Mouse (Mus musculus) midbrain, embryonic 16.5 days (tissue): ENCODE data around the gene Cox15. TPM values are rescaled to one million over a fixed set of nuclear protein-coding genes. Genes with fewer than 3 reads are reported as not detected.

Experiments used
- ATAC-seq: fragments of 200-750 bp; cut with Nextera tagmentation; 2 replicates; pipeline ENCODE4 v1.8.0; 2017; ENCODE audit warnings: moderate TSS enrichment
- H3K27ac ChIP-seq: fragments of 300-500 bp; sonication (generic); 2 replicates; pipeline ENCODE4 v1.5.1; 2014; ENCODE audit warnings: mild to moderate bottlenecking, low read length, mixed read lengths
- H3K27me3 ChIP-seq: fragments of 300-500 bp; sonication (generic); 2 replicates; pipeline ENCODE4 v1.6.1; 2014; ENCODE audit warnings: low read depth, low read length, mixed read lengths; ENCODE audit not compliant: control insufficient read depth, insufficient read depth
- H3K36me3 ChIP-seq: fragments of 300-500 bp; sonication (generic); 2 replicates; pipeline ENCODE4 v1.6.1; 2014; ENCODE audit warnings: mild to moderate bottlenecking, low read length, moderate library complexity, mixed read lengths; ENCODE audit not compliant: control insufficient read depth, insufficient read depth
- H3K4me1 ChIP-seq: fragments of 300-500 bp; sonication (generic); 2 replicates; pipeline ENCODE4 v1.6.1; 2014; ENCODE audit warnings: mild to moderate bottlenecking, low read length, mixed read lengths; ENCODE audit not compliant: control insufficient read depth, insufficient read depth
- H3K4me2 ChIP-seq: fragments of 300-500 bp; sonication (generic); 2 replicates; pipeline ENCODE4 v1.6.1; 2014; ENCODE audit warnings: mild to moderate bottlenecking, low read length, mixed read lengths
- H3K4me3 ChIP-seq: fragments of 300-500 bp; sonication (generic); 2 replicates; pipeline ENCODE4 v1.5.1; 2014; ENCODE audit warnings: low read depth, mild to moderate bottlenecking, low read length, moderate library complexity, mixed read lengths
- H3K9ac ChIP-seq: fragments of 300-500 bp; sonication (generic); 2 replicates; pipeline ENCODE4 v1.6.1; 2014; ENCODE audit warnings: low read depth, low read length, mixed read lengths
- H3K9me3 ChIP-seq: fragments of 300-500 bp; sonication (generic); replicated peaks from 2 replicates; pipeline ENCODE4 v1.6.1; 2014; ENCODE audit warnings: mild to moderate bottlenecking, low read length, mixed read lengths; ENCODE audit not compliant: control insufficient read depth, poor library complexity, severe bottlenecking
- WGBS: fragments of 180-500 bp; shearing (Covaris S2); extraction: QIAGEN DNeasy Blood & Tissue Kit; methylation state at CpG from one replicate; pipeline ENCODE4 v1.1.7; 2014; 5-methylcytosine and 5-hydroxymethylcytosine counted together
- polyA plus RNA-seq: library from polyadenylated mRNA; unstranded; fragments of >200 nt; fragmentation: Nextera tagmentation; extraction: Ambion mirVana; gene quantifications from 2 replicates; pipeline ENCODE4 v1.2.1, GENCODE M21; 2015

The Cox15 gene
- polyA plus RNA-seq, 1 experiment from 2014 or later, result 13.1 TPM

DNA sequence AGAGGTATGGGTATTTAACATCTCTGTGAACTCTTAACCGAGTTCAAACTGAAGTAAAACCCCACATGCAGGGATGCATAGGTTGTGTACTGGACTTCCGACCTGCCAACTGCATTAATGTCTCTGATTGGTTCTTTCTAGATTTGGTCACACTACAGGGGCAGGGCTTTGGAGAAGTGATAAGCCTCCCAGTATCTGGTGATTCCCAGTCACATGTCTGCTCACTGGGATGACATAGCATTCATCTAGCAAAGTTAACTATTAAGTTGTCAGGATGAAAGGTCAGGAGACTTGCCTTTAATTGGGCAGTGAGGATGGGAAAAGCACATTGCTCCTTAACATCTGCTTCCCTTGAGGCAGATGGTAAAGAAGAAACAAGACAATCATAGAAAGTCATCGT, 29.2 kb upstream of the Cox15 start, which contains the start of gene Abcc2:
TSS of gene Abcc2 (plus strand) at position 213 of the 400 bp plus-strand sequence.
- Histone ChIP-seq H3K27me3 (no peaks in the 10 kb centered on the region), H3K4me1 (no peaks in the 10 kb centered on the region), H3K4me2 (no peak within 1 kb of the TSS), H3K27ac (no peak within 1 kb of the TSS), H3K9me3 (no peaks in the 10 kb centered on the region), H3K4me3 (no peak within 1 kb of the TSS), H3K9ac (no peak within 1 kb of the TSS), H3K36me3 (no peaks in the 10 kb centered on the region)
- 85% methylated on average over 3 of the region's 3 CpGs for WGBS
- no peak for ATAC-seq

DNA sequence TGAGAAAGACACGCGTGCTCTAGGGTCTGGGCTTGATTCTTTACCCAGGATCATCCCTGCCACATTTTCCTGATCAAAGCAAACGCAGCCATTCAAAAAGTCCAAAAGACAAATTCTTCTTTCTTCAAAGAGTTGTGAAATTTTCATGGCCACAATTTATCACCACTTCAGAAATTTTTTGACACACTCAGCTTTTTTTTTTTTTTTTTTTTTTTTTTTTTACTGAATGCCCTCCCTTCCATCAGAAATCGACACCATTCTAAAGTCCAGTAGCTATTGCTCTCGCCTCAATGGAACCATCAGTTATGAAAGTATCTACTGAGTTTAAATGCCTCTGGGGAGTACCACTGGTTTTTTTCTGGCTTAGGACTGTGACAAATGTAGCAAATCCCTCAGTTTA, 27.6 kb upstream of the Cox15 start:
- no peak for ATAC-seq
- H3K36me3 ChIP-seq, result no peaks in the 10 kb centered on the region
- no peaks in the 10 kb centered on the region for H3K9me3 ChIP-seq
- H3K9ac ChIP-seq, result no peak overlapping the region
- no peaks in the 10 kb centered on the region for H3K27me3 ChIP-seq
- H3K4me2 ChIP-seq, result no peak overlapping the region
- WGBS, result 92% methylated on average over 5 of the region's 5 CpGs
- no peak overlapping the region for H3K4me3 ChIP-seq
- H3K4me1 ChIP-seq, result no peaks in the 10 kb centered on the region
- H3K27ac ChIP-seq, result no peak overlapping the region

DNA sequence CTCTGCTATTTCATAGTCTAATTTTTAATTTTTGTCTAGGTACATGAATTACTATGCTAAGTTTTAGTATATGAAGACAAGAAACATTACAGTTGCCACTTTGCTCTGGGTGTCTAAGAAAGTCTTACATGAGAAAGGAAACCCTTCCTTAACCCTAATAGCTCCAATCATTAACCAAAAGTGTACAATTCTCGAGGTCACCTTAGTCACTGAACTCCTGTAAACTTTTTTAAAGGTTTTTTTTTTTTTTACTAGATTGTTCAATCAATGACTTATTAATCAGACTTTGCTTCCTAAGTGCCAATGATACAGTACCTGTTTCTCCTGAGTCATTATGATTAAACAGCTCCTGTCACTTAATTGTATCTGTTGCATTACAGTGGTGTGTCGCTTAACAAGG, 24.5 kb upstream of the Cox15 start:
- Histone ChIP-seq H3K4me1 (no peaks in the 10 kb centered on the region), H3K36me3 (no peaks in the 10 kb centered on the region), H3K4me3 (no peak overlapping the region), H3K27me3 (no peaks in the 10 kb centered on the region), H3K4me2 (no peak overlapping the region), H3K9ac (no peak overlapping the region), H3K9me3 (no peaks in the 10 kb centered on the region), H3K27ac (no peak overlapping the region)
- WGBS, result 77% methylated on average over 2 of the region's 2 CpGs
- no peak for ATAC-seq

DNA sequence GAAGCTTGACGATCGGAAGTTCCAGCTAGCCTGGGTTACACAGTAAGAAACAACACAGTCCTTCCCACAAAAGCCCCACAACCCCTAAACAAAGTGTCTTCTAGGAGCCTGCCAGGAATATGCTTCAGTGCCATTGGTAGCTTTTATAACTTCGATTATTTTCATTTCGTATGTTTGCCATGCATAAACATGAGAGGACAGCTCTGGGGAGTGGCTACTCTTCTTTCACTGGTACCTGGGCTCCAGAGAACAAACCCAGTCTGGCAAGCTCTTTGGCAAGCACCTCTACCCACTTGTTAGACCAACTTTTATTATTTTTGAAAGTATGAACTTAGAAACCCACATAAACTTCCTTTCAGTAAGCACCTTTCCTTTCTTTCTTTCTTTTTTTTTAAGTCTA, 23.8 kb upstream of the Cox15 start:
- Histone ChIP-seq H3K27ac (no peak overlapping the region), H3K4me3 (no peak overlapping the region), H3K27me3 (no peaks in the 10 kb centered on the region), H3K4me1 (no peaks in the 10 kb centered on the region), H3K9me3 (no peaks in the 10 kb centered on the region), H3K9ac (no peak overlapping the region), H3K4me2 (no peak overlapping the region), H3K36me3 (no peaks in the 10 kb centered on the region)
- ATAC-seq, result no peak
- WGBS, result 82% methylated on average over 4 of the region's 4 CpGs

DNA sequence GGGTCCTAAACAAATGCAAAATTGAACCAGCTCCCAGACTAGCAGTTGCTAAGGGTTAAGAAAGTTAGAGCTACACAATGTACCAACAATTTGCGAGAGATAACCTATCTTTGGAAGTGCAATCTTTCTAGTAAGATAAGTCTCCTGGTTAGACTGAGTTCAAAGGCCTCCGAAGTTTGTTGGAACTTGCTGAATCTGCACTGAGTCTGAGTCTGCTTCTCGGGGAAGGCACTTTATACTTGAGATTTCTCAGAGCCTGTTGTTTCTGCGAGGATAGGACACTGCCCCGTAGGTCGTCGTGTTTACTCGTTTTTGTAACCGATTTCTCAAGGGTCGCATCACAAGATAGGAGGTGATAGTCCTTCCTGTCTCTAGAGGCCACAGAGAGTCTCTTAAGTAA, 22.6 kb upstream of the Cox15 start:
- H3K4me3 ChIP-seq, result no peak overlapping the region
- no peaks in the 10 kb centered on the region for H3K36me3 ChIP-seq
- no peak for ATAC-seq
- no peaks in the 10 kb centered on the region for H3K4me1 ChIP-seq
- no peak overlapping the region for H3K27ac ChIP-seq
- no peaks in the 10 kb centered on the region for H3K9me3 ChIP-seq
- no peak overlapping the region for H3K4me2 ChIP-seq
- H3K9ac ChIP-seq, result no peak overlapping the region
- no peaks in the 10 kb centered on the region for H3K27me3 ChIP-seq
- 83% methylated on average over 10 of the region's 10 CpGs for WGBS

DNA sequence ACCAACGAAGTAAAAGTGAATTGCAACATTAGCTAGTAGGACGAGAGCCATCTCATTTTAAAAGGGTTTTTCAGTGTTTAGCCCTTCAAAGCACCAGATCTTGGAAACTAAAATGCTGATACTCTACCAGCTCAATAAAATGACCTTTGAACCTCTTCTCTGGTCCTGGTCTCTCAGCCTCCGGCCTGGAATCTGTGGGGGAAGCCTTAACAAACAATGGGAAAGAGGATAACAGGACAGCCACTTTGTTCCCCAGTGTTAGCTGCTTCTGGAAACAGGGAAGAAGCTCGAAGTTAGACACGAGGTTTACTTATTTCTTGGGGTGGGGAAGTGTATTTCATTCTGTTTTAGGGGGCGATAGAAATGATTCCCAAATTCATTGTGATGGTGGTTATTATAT, 19.5 kb upstream of the Cox15 start:
- no peak for ATAC-seq

DNA sequence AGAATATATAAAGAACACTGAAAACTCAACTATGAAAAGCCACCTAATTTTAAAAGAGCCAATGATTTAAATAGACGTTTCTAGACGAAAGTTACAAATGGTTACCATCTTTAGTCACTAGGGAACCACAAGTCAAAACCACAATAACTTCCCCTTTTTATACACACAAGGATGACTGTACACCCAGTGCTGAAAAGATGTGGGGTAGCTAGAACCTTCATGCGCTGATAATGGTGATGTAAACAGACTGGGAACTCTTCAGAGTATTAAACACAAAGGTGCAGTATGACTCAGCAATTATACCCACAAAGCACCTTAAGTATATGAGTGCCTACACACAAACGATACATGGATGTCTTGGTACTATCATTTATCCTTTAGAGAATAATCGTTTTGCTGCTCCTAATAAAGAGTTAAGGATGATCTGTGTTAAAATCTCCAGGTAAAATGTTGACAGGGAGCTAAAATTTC, 18.7 kb upstream of the Cox15 start:
- no peak for ATAC-seq
- H3K4me3 ChIP-seq, result no peak overlapping the region

More for the DNA sequence above, 19.5 kb upstream of the Cox15 start:
- Histone ChIP-seq H3K4me1 (no peaks in the 10 kb centered on the region), H3K36me3 (no peaks in the 10 kb centered on the region), H3K4me2 (no peak overlapping the region), H3K27ac (no peak overlapping the region), H3K27me3 (no peaks in the 10 kb centered on the region), H3K4me3 (no peak overlapping the region), H3K9ac (no peak overlapping the region), H3K9me3 (no peaks in the 10 kb centered on the region)
- 46% methylated on average over 6 of the region's 6 CpGs for WGBS

DNA sequence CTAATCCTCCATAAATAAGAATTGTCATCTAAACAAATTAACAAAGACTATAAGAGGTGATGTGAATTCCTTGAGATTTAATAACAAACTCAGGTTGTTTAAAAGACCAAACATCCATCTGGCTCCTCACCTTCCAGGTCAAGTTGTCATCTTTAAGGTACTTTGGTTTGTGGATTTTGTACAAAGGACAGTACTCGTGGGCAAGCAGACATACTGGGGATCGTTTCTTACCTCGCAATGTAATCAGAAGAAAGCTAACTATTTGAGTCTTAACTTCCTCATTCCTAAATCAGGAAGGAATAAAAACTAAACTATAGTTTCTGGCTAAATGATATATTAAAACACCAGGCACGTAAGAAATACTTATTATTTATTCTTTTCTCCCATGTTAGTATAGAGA, 17.8 kb upstream of the Cox15 start:
- Histone ChIP-seq H3K9ac (no peak overlapping the region), H3K27ac (no peak overlapping the region), H3K27me3 (no peaks in the 10 kb centered on the region), H3K4me1 (no peaks in the 10 kb centered on the region), H3K4me3 (no peak overlapping the region), H3K4me2 (no peak overlapping the region), H3K9me3 (no peaks in the 10 kb centered on the region), H3K36me3 (no peaks in the 10 kb centered on the region)
- ATAC-seq, result no peak
- WGBS, result 95% methylated on average over 4 of the region's 4 CpGs

More for the DNA sequence above, 18.7 kb upstream of the Cox15 start:
- Histone ChIP-seq H3K9me3 (no peaks in the 10 kb centered on the region), H3K4me1 (no peaks in the 10 kb centered on the region), H3K4me2 (no peak overlapping the region), H3K36me3 (no peaks in the 10 kb centered on the region), H3K27ac (no peak overlapping the region), H3K27me3 (no peaks in the 10 kb centered on the region), H3K9ac (no peak overlapping the region)
- WGBS, result 92% methylated on average over 5 of the region's 5 CpGs

DNA sequence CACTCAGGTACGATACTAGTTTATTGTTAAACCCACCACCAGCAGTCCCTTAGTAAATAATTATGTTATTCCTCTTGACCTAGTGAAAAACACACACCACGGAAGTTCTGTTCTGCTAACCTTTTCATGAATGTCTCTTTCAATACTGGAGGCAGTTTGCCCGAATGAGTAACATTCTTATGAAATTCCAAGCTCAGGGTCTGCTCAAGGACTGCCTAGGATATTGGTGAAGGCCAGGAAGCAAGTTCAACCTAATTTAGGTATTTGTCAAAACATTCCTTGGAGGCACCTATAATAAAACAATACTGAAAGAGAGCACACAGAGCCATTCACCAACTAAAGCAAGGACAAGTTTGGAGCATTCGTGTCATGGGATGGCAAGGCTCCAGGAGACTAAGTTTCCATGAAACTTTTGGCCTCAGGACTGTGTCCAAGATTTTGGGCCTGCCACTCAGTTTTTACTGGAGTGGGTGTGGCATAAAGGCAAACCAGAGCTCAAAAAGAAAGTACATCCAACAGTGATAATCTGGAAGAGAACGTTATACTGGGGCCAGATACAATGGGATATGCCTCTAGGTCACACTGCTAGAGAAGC, 16.7 kb upstream of the Cox15 start:
- Histone ChIP-seq H3K4me2 (no peak overlapping the region), H3K9me3 (no peaks in the 10 kb centered on the region), H3K4me1 (no peaks in the 10 kb centered on the region), H3K27me3 (no peaks in the 10 kb centered on the region), H3K36me3 (no peaks in the 10 kb centered on the region), H3K4me3 (no peak overlapping the region), H3K27ac (no peak overlapping the region), H3K9ac (no peak overlapping the region)
- ATAC-seq, result no peak
- 89% methylated on average over 5 of the region's 5 CpGs for WGBS
